Mouse (Mus musculus) forebrain, embryonic 11.5 days (tissue): ENCODE data around the gene Atcay. TPM values are rescaled to one million over a fixed set of nuclear protein-coding genes. Genes with fewer than 3 reads are reported as not detected.
A peak's percentile ranks its signal among the peaks of the same experiment; 100 is the strongest.

ENCODE experiments used
- ATAC-seq: fragments of 200-750 bp; cut with Nextera tagmentation; replicated peaks from 2 replicates; pipeline ENCODE4 v1.8.0; 2017; ENCODE audit warnings: moderate TSS enrichment; ENCODE audit not compliant: low FRiP score
- DNase-seq: peaks from one replicate; pipeline ENCODE4 v3.0.0-alpha.2; 2017; ENCODE audit warnings: low spot score
- H3K27ac ChIP-seq: fragments of 300-500 bp; sonication (generic); 2 replicates; pipeline ENCODE4 v1.5.1; 2014; ENCODE audit warnings: low read depth, low read length
- H3K27me3 ChIP-seq: fragments of 300-500 bp; sonication (generic); 2 replicates; pipeline ENCODE4 v1.6.1; 2014; ENCODE audit warnings: mild to moderate bottlenecking, low read length, mixed read lengths; ENCODE audit not compliant: control insufficient read depth, insufficient read depth
- H3K36me3 ChIP-seq: fragments of 300-500 bp; sonication (generic); 2 replicates; pipeline ENCODE4 v1.6.1; 2014; ENCODE audit warnings: mild to moderate bottlenecking, low read length, moderate library complexity, mixed read lengths; ENCODE audit not compliant: control insufficient read depth, insufficient read depth
- H3K4me1 ChIP-seq: fragments of 300-500 bp; sonication (generic); replicated peaks from 2 replicates; pipeline ENCODE4 v1.6.1; 2014; ENCODE audit warnings: low read length, mixed read lengths; ENCODE audit not compliant: control insufficient read depth, insufficient read depth
- H3K4me2 ChIP-seq: fragments of 300-500 bp; sonication (generic); 2 replicates; pipeline ENCODE4 v1.6.1; 2014; ENCODE audit warnings: low read depth, mild to moderate bottlenecking, low read length, moderate library complexity, mixed read lengths; ENCODE audit not compliant: severe bottlenecking
- H3K4me3 ChIP-seq: fragments of 300-500 bp; sonication (generic); 2 replicates; pipeline ENCODE4 v1.5.1; 2014; ENCODE audit warnings: low read depth, low read length
- H3K9ac ChIP-seq: fragments of 300-500 bp; sonication (generic); 2 replicates; pipeline ENCODE4 v1.6.1; 2014; ENCODE audit warnings: low read length
- H3K9me3 ChIP-seq: fragments of 300-500 bp; sonication (generic); 2 replicates; pipeline ENCODE4 v1.6.1; 2016; ENCODE audit warnings: low read length, mixed read lengths; ENCODE audit not compliant: control insufficient read depth
- WGBS: fragments of 180-500 bp; shearing (Covaris S2); extraction: QIAGEN DNeasy Blood & Tissue Kit; methylation state at CpG from one replicate; pipeline ENCODE4 v1.1.7; 2014; 5-methylcytosine and 5-hydroxymethylcytosine counted together
- microRNA-seq: library from miRNA; unstranded; fragments of <30 nt; microRNA quantifications from one replicate; pipeline ENCODE4, GENCODE M21; 2016; ENCODE audit not compliant: insufficient number of aligned reads
- polyA plus RNA-seq: library from polyadenylated mRNA; unstranded; fragments of >200 nt; fragmentation: Nextera tagmentation; extraction: Ambion mirVana; gene quantifications from 2 replicates; pipeline ENCODE4 v1.2.1, GENCODE M21; 2014

Gene Atcay
- polyA plus RNA-seq, 1 experiment from 2014 or later = 20.9 TPM

DNA sequence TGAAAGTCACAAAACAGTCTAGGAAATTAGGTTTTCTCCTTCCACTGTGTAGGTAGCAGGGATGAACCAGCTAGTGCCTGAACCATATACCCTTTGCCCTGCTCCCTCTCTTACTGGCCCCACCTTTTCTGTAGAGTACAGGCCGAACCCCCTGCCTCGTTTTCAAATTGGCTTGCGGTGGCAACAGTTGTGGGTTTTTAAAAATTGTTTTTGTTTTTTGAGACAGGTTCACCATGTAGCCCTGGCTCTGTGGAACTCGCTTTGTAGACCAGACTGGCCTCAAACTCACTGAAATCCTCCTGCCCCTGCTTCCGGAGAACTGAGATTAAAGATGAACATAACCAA is 62.6 kb downstream of the Atcay start:
- H3K36me3 ChIP-seq = peaks cover 2% of the 10 kb centered on the region; the same call in 1 of the 2 replicates
- WGBS = 6% methylated on average over 5 of the region's 5 CpGs
- ATAC-seq (peak; percentile 78), DNase-seq (no peak)
- H3K4me1 ChIP-seq = peaks cover 6% of the 10 kb centered on the region
- H3K9me3 ChIP-seq = no peaks in the 10 kb centered on the region
- H3K27ac ChIP-seq = peak overlapping the region; percentile 14; the same call in 1 of the 2 replicates
- no peaks in the 10 kb centered on the region for H3K27me3 ChIP-seq
- H3K9ac ChIP-seq = peak overlapping the region; percentile 41
- peak overlapping the region; percentile 89 for H3K4me3 ChIP-seq
- H3K4me2 ChIP-seq = peak overlapping the region; percentile 78

GRCm38 (mm10) chr10:81167200-81168086 is 63.2 kb downstream of the Atcay start, which contains the start of gene Pias4:
Gene Pias4 (minus strand): TSS chr10:81167923.
- Histone ChIP-seq H3K4me3 (peak within 1 kb of the TSS; percentile 89), H3K9me3 (no peaks in the 10 kb centered on the region), H3K27ac (peak within 1 kb of the TSS; percentile 37), H3K27me3 (no peaks in the 10 kb centered on the region), H3K9ac (peak within 1 kb of the TSS; percentile 83), H3K4me1 (peaks cover 6% of the 10 kb centered on the region), H3K36me3 (peaks cover 5% of the 10 kb centered on the region; the same call in 1 of the 2 replicates), H3K4me2 (peak within 1 kb of the TSS; percentile 85)
- under 1% methylated on average over 57 of the region's 64 CpGs for WGBS
- DNase-seq (peak; percentile 100), ATAC-seq (peak; percentile 93)

- no peaks in the 10 kb centered on the region for H3K27me3 ChIP-seq
- peaks cover 6% of the 10 kb centered on the region for H3K4me1 ChIP-seq
- WGBS = 87% methylated on average over 8 of the region's 8 CpGs
- H3K36me3 ChIP-seq = peaks cover 9% of the 10 kb centered on the region; the same call in 1 of the 2 replicates
- H3K27ac ChIP-seq = no peak overlapping the region
- no peak overlapping the region for H3K4me2 ChIP-seq
- DNase-seq (no peak), ATAC-seq (no peak)
- no peak overlapping the region for H3K4me3 ChIP-seq
- no peak overlapping the region; the same call in 1 of the 2 replicates for H3K9ac ChIP-seq
- no peaks in the 10 kb centered on the region for H3K9me3 ChIP-seq
Measured at GRCm38 (mm10) chr10:81165118-81165517, 65.5 kb downstream of the Atcay start.

GRCm38 (mm10) chr10:81162318-81162652 is 68.3 kb downstream of the Atcay start:
- Histone ChIP-seq H3K4me2 (no peak overlapping the region), H3K36me3 (peaks cover 9% of the 10 kb centered on the region; the same call in 1 of the 2 replicates), H3K27ac (no peak overlapping the region), H3K4me1 (peaks cover 4% of the 10 kb centered on the region), H3K4me3 (no peak overlapping the region), H3K9me3 (no peaks in the 10 kb centered on the region), H3K27me3 (no peaks in the 10 kb centered on the region), H3K9ac (no peak overlapping the region)
- ATAC-seq = no peak
- 78% methylated on average over 2 of the region's 2 CpGs for WGBS
- DNase-seq = no peak

DNA sequence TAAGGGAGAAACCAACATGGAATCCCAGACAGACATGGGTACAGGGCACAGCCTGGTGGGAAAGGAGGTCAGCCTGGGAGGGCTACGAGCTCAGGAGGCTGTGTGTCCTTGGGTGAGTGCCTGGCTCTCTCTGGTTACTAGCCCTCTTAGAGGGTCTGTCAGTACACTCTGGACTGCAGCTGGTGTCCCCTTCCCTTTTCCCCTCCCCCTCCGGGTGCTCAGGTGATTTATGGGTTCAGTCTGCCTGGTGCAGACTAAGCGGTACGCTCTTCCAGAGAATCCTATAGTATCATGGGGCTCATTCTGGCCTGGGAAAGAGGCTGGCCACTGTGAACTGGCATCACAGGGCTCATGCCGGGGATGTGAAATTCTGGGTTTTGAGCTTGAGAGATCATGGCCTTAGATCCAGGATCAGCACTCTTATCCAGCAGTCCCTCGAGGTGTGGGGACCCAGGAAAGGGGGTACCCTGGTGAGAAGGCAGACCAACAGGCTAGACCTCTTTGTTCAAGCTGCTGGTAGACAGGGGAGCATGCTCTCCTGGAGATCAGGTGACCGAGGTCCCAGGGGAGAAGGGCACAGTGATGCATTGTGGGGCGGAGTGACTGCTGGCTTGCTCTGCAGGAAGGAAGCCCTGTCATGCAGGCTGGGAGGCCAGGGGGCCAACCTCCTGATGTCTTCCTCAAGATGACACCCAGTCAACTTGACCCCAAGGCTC is 68.9 kb downstream of the Atcay start:
- Histone ChIP-seq H3K36me3 (peaks cover 14% of the 10 kb centered on the region; the same call in 1 of the 2 replicates), H3K27me3 (no peaks in the 10 kb centered on the region), H3K4me3 (no peak overlapping the region), H3K27ac (no peak overlapping the region), H3K4me2 (no peak overlapping the region), H3K9me3 (no peaks in the 10 kb centered on the region), H3K9ac (no peak overlapping the region), H3K4me1 (peaks cover 2% of the 10 kb centered on the region)
- WGBS = 93% methylated on average over 8 of the region's 8 CpGs
- ATAC-seq = no peak
- no peak for DNase-seq

- H3K36me3 ChIP-seq = peaks cover 16% of the 10 kb centered on the region; the same call in 1 of the 2 replicates
- H3K27ac ChIP-seq = no peak overlapping the region
- H3K4me1 ChIP-seq = no peaks in the 10 kb centered on the region
- no peaks in the 10 kb centered on the region for H3K9me3 ChIP-seq
- DNase-seq = no peak
- no peaks in the 10 kb centered on the region for H3K27me3 ChIP-seq
- WGBS = 88% methylated on average over 6 of the region's 6 CpGs
- H3K4me3 ChIP-seq = no peak overlapping the region
- no peak overlapping the region for H3K4me2 ChIP-seq
- no peak overlapping the region for H3K9ac ChIP-seq
- no peak for ATAC-seq
Measured at GRCm38 (mm10) chr10:81154736-81155135, 75.9 kb downstream of the Atcay start.

Small RNA genes lying within 50 kb of the gene (microRNA-seq; reads per million reads assigned to microRNA genes)
- gene Mir3057 = 20.2 reads per million, percentile 13 among the genes with 10 or more reads in this experiment

Other genes starting within 250 kb of the Atcay start
- 8.0 and 9.2 TPM in 2 replicates for gene Gng7, start 215.9 kb downstream of the Atcay start, polyA plus RNA-seq
- 1.5 and 2.2 TPM in 2 replicates for gene Diras1, start 205.2 kb downstream of the Atcay start, polyA plus RNA-seq
- gene Slc39a3, start 193.4 kb downstream of the Atcay start, polyA plus RNA-seq = 19.4 and 21.6 TPM in 2 replicates
- 259 and 265 TPM in 2 replicates for gene Sgta, start 170.7 kb downstream of the Atcay start, polyA plus RNA-seq
- 76.1 and 78.9 TPM in 2 replicates for gene Thop1, start 160.8 kb downstream of the Atcay start, polyA plus RNA-seq
- gene Creb3l3, start 132.0 kb downstream of the Atcay start, polyA plus RNA-seq = 0.33 and 0.49 TPM in 2 replicates
- gene Map2k2, start 124.9 kb downstream of the Atcay start, polyA plus RNA-seq = 212 and 232 TPM in 2 replicates
- 8.8 and 10.1 TPM in 2 replicates for gene Zbtb7a, start 95.6 kb downstream of the Atcay start, polyA plus RNA-seq
- 54.0 and 65.0 TPM in 2 replicates for gene Pias4, start 62.9 kb downstream of the Atcay start, polyA plus RNA-seq
- gene Eef2, start 54.2 kb downstream of the Atcay start, polyA plus RNA-seq = 467 and 501 TPM in 2 replicates
- 54.8 and 59.3 TPM in 2 replicates for gene Dapk3, start 47.8 kb downstream of the Atcay start, polyA plus RNA-seq
- gene 4930442H23Rik, start 47.0 kb downstream of the Atcay start, polyA plus RNA-seq = not detected in 2 replicates
- not detected in 2 replicates for gene Nmrk2, start 28.8 kb downstream of the Atcay start, polyA plus RNA-seq
- gene Zfr2, start 2.3 kb upstream of the Atcay start, polyA plus RNA-seq = 5.3 and 6.4 TPM in 2 replicates
- gene Matk, start 22.1 kb upstream of the Atcay start, polyA plus RNA-seq = 2.6 and 4.0 TPM in 2 replicates
- 147 and 154 TPM in 2 replicates for gene Mrpl54, start 36.1 kb upstream of the Atcay start, polyA plus RNA-seq
- gene Apba3, start 36.1 kb upstream of the Atcay start, polyA plus RNA-seq = 36.2 and 42.0 TPM in 2 replicates
- gene Tjp3, start 60.7 kb upstream of the Atcay start, polyA plus RNA-seq = 10.1 and 11.9 TPM in 2 replicates
- 74.1 and 74.9 TPM in 2 replicates for gene Pip5k1c, start 62.1 kb upstream of the Atcay start, polyA plus RNA-seq
- gene Cactin, start 90.3 kb upstream of the Atcay start, polyA plus RNA-seq = 51.2 and 53.2 TPM in 2 replicates
- gene Tbxa2r, start 97.9 kb upstream of the Atcay start, polyA plus RNA-seq = 1.9 and 2.6 TPM in 2 replicates
- gene Gipc3, start 112.4 kb upstream of the Atcay start, polyA plus RNA-seq = 0.07 TPM in 1 of 2 replicates, not detected in the other
- 109 and 111 TPM in 2 replicates for gene Hmg20b, start 119.6 kb upstream of the Atcay start, polyA plus RNA-seq
- 4.5 and 4.7 TPM in 2 replicates for gene Mfsd12, start 126.7 kb upstream of the Atcay start, polyA plus RNA-seq
- 0.15 and 0.40 TPM in 2 replicates for gene 4930404N11Rik, start 135.0 kb upstream of the Atcay start, polyA plus RNA-seq
- gene Fzr1, start 147.7 kb upstream of the Atcay start, polyA plus RNA-seq = 132 and 144 TPM in 2 replicates
- gene Dohh, start 153.6 kb upstream of the Atcay start, polyA plus RNA-seq = 61.0 and 66.3 TPM in 2 replicates
- gene Gm48551, start 153.6 kb upstream of the Atcay start, polyA plus RNA-seq = 3.0 and 3.5 TPM in 2 replicates
- 1.1 and 3.0 TPM in 2 replicates for gene Gm48552, start 158.2 kb upstream of the Atcay start, polyA plus RNA-seq
- 2.8 and 3.3 TPM in 2 replicates for gene Smim24, start 162.2 kb upstream of the Atcay start, polyA plus RNA-seq
- 10.5 and 10.8 TPM in 2 replicates for gene Nfic, start 224.8 kb upstream of the Atcay start, polyA plus RNA-seq